Mouse (Mus musculus) granulocyte monocyte progenitor cell, adult 5-6 weeks (primary cell): ENCODE data around the gene Ets1. TPM values are rescaled to one million over a fixed set of nuclear protein-coding genes. Genes with fewer than 3 reads are reported as not detected.

Source experiments
- ATAC-seq: replicated peaks from 2 replicates; pipeline ENCODE4 v1.8.0; 2016; ENCODE audit warnings: mild to moderate bottlenecking, moderate TSS enrichment, inconsistent platforms; ENCODE audit not compliant: poor library complexity, severe bottlenecking
- total RNA-seq, 2 experiments: library from RNA; stranded (forward) in 1 of 2; stranded (reverse) in 1 of 2; fragments of 200-712, 200-1000 nt in 1 of 2; fragments of >200 nt in 1 of 2; fragmentation: Nextera tagmentation in 1 of 2; gene quantifications; 2 replicates each; pipeline ENCODE4 v1.2.3; 2014 to 2017

Gene Ets1
- total RNA-seq (2014; fragmentation: Nextera tagmentation) (3.9 and 5.2 TPM in 2 replicates), total RNA-seq (2017) (8.2 and 8.5 TPM in 2 replicates)

DNA sequence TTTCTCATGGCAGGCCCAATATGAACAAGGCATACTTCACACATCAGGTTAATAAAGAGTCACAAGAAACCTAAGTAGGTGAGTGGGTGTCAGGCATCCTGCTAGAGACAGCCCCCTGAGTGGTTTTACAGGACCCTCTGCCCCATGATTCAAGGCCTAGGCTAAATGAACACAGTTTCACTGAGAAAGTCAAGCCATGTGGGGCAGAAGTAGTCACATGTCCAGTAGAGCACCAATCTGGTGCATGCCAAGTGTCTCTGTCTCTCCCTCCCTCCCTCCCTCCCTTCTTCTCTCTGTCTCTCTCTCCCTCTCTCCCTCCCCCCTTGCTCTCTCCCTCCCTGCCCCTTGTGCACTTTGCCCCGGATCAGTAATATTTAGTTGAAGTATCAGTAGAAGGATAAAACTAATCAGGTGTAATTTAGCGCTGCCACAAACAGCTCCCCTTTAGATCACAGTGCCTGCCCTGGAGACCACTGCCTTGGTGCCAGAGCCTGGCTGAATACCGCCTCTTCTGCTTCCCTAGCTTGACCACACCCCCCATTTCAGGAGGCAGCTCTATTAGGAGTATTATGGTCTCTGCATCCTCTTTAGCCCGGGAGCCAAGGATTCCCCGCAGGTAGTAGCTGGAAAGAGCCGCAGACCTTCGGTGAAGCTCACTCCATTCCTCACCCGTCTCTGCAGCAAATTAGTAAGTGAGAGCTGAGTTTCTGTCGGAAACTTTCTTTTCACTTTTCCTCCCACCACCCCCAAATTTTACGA is at the start of gene Ets1:
Ets1 (plus strand) TSS at position 595 of the 759 bp plus-strand sequence.
- peak; percentile 96 for ATAC-seq

DNA sequence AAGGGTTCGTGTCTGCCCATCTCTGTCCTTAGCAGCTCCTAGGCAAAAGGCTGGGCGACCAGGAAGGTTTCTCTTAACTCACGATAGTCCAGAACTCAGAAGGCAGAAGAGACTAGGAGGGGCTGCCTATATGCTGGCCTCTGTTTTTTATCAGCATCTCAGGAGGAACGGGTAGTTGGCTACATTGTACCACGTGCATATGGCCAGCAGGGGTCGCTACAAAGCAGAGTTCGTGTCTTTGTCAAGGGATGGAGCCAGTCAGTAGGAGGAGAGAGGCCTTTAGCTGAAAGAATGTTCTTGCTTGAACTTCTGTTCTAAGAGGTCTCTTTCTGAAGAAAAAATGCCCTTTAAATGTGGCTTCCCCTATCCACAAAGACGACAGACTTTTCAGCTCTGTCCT is 46.1 kb upstream of the Ets1 start:
- ATAC-seq, result peak; percentile 68

DNA sequence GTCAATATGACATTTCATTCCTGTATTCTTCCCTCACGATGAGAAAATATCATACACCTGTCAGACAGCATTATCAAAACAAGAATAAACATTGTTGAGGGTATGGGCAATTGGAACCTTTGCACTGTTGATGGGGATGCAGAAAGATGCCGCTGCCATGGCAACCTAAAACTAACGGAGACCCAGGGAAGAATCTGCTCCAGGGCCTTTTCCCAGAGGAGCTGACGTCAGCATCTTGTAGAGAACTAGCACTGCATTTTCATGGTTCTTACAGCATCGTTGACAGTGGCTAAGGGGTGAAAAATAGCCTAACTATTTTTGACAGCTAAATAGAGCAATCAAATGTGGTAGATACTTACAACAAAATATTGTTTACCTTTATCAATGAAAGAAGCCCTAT is 45.5 kb upstream of the Ets1 start:
- ATAC-seq, result no peak

DNA sequence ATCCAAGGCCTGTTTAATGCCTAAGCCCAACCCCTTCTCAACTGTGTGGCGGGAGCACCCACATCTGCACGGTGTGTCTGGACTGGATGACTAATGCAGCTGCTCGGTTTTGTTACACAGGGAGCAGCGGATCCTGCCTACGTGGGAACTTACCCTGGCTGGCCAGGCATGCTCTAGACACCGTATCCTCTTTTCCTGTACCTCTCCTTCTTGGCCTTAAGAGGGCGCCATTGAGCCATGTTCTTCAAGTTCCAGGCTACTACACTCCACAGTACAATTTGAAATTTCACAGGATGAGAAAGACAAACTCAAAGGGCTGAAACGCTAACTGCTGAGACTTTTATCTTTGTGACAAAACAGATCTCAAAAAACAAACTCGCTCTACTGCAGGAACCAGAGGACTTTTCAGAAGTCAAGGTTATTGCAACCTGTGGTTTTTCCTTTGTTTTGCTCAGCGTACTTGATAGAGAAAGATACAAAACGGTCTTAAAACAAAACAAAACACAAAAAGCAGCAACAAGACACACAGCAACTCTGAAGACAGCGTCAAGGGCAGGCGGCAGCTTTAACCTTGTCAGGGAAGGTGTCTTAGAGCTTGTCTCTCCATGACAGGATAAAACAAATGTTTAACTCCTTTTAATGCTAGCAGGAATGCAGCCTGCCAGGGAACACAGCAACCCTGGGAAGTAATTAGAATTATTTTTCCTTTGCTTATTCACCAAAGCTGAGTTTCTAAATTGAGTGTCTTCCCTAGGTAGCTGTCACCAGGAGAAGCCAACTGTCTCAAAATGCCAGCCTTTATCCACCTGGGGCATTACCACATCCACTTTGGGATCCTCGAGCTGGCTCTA is 44.1 kb upstream of the Ets1 start:
- ATAC-seq, result peak; percentile 91

DNA sequence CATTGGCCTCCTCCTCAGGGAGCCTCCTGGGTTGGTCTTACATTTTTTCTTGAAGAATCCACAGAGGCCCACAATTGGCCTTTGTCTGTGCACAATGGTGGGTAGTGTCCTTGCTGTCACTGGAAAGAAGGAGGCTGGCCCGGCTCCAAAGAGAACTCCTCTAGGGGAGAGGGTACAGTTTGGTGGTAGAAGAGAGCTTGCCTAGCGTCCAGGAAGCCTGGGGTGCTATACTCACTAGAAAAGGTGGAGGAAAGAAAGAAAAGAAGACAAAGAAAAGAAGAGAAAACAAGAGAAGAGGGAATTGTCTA is 43.5 kb upstream of the Ets1 start:
- no peak for ATAC-seq

DNA sequence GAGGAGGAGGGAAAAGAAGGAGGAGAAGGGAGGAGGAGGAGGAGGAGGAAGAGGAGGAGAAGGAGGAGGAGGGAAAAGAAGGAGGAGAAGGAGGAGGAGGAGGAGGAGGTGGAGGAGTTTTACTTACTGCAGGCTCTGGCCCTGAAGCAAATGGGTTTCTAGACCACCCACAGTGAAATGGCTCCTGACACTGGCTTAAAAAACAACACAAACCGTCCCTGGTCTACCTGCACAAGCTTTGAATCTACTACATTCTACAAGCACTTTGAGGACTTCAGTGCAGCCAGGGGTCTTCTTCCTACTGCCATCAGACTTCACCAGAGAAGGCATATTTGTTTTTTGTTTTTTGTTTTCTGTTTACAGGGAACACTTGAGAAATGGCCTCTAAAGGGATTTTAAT is 42.2 kb upstream of the Ets1 start:
- no peak for ATAC-seq

DNA sequence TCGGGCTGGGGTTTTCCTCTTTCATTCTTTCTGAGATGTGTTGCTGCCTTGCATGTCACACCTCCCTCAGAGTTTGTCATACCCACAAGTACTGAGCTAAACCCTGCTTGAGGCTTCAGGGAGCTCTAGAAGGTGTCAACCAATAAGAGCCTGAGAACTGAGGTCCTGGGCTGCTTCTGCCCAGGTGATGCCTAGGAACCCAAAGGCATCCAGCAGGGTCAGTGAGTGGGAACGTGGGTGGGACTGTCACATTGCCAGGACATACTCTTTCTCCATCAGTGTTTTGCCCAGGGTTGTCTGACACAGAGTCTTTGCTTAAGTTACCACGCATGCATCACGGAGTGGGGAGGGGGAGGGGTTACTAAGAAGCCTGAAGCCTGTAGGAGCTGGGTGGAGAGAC is 41.7 kb upstream of the Ets1 start:
- ATAC-seq, result no peak

DNA sequence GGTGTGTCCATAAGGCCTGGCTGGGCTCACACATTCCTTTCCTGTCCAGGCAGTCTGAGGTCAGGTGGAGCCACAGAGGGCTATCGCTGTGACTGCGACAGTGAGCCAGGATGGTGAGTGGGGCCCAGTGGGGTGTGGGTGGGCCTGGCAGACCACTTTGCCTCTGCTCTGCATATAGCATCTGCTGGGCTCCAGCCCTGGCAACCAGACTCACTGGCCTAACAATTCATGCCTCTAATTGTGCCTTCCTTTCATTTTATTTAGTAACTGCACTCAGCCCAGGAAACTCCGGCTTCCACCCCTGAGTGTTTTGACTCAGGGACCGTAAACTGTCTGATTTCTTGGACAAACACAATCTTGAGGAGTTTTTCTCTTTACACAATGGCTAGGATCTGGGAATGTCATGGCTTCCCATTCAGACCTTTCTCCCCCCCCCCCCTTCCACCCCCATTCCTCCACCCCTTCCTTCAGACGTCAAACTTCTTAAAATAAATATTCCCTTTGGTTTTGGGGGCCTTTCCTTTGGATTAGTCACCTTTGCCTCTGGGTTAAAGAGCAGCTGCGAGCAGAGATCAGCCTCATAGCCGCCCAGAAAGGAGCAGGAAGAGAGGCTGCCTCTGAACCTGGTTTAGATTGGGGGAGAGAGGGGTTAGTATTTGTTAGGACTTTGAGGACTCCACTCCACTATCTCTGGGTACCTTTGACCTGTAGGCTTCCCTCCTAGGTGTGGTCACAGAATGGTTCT is 40.8 kb upstream of the Ets1 start:
- ATAC-seq, result no peak

DNA sequence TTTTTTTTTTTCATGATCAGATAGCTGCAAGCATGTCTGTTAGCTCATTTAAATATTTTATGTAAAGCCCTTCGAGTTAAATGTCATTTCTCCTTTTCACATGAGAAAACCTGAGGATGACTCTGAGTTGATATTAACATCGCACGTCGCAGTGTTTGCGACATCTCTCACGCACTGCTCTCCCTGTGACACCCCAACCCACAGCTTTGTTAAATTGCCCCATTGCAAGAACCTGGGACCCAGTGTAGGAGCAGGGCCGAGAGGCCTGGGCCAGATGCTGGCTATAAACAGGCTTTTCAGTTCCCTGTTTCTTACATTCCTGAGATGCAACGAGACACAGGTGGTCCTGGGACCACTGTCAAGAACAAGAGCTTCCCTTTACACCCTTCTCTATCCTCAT is 39.7 kb upstream of the Ets1 start:
- peak; percentile 28; the same call in 1 of the 2 replicates for ATAC-seq

DNA sequence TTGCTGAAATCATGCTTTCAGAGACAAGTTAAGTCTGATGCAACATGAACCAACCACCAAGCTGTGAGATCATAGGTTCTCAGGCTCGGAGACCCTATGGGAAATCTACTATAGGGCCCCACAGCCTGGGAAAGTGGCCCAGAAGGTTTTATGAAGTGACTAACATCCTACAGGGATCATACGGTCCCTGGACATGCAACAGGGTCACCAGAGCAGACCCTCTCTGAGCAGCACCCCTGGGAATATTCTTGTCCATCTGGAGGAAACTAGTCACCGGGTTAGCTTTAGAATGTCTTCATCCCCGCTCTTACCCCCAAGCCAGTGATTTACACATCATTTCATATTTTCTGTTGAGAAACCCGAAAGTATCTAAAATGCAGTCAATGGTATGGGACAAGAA is 34.1 kb upstream of the Ets1 start:
- no peak for ATAC-seq

DNA sequence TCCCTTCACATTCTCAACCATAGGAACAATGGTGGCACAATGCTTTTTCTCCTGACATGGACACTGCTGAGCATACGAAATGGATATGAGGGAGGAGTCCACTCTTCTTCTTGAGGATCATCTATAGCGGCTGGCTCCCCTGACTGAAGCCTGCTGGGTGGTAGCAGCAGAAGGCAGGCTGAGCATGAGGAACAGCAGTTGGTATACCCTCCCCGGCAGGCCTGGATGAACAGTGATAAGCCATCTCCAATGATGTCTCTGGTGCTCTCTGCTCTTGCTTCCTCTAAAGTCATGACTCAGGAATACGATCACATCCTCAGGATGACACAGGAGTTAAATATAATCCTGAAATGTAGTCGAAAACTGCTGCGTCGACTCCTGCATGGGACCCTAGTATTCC is 32.9 kb upstream of the Ets1 start:
- ATAC-seq, result no peak

DNA sequence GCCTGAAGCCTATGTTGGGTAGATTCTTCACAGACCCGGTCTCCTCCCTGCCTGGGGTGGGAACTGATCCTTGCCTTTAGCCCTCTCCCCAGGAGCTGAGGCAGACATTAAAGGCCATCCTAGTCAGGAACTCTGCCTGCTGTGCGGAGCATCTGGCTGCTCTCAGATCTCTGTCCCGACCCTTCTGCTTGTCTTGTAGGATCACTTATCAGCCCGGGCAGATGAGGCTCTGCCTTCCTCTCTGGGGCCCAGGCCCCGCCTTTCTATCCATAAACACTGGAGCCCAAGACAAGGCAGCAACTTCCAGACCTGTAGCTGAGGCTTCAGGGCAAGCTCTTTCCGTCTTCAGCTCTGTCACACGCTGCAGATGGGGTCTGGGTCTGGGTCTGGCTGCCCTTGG is 28.8 kb upstream of the Ets1 start:
- no peak for ATAC-seq

DNA sequence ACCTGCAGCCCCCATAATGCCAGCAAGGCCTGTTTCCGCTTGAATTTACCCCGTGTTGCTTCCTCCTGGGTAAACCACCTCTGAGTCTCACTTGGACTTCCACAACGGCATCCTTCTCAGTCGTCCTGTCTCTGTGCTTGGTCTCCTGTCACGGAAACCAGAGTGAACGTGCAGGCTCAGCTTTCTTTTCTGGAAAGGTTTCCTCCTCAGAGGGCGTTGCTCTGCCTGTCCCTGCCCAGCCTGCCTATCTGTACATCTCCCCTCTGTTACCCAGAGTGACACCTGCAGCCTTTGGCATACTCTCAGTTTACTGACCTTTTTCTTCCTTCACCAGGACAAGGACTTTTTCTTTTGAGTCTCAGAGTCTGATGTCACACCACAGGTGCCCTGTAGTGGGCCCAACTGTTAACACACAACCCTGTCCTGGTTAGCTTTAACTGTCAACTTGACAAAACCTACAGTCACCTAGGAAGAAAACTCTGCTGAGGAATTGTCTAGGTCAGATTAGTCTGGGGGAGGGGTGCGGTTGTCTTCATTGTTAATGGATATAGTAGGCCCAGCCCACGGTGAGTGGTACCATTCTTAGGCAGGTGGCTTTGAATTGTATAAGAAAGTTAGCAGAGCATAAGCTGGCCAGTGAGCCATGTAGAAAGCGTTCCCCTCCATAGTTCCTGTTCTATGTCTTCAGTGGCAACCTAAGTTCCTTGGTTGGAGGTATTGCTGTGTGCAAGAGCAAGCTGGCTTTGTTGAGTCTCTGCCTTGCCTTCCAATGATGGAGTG is 27.0 kb upstream of the Ets1 start:
- ATAC-seq, result no peak

DNA sequence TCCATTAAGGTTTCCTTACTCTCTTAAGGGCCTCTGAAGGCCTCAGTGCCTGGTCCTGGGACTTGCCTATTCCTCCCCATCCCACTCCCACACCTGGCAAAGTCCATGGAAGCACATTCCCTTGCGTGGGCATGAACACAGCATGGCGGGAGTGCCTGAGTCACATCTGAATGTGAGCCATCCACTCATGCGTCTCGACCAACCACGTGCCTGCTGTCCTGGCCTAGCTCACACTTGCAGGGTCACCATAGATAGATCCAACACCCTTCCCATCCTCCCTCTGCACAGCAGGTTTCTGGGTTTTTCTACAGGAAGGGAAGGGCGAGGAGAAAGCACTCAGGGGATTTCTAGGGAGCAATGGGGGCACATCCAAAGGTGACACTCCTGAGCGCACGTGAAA is 25.8 kb upstream of the Ets1 start:
- ATAC-seq, result no peak

DNA sequence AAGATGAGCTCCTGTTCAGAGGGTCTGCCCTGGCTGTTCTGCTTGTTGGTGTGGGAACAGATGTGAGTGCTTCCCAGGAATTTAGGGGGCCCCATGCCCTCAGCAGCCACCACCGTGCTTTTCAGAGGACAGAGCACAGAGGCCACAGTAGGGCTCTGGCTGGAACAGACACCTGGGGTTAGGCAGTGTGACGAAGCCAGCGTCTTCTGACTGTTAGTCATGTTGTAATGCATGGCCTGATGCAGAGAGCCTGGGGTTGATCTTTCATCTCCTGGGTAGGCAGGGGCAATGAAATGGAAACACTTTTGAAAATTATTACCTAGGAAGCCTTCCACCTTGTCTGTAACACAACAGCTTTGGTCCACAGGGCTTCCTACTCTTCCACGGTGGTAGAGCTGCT is 25.4 kb upstream of the Ets1 start:
- no peak for ATAC-seq

DNA sequence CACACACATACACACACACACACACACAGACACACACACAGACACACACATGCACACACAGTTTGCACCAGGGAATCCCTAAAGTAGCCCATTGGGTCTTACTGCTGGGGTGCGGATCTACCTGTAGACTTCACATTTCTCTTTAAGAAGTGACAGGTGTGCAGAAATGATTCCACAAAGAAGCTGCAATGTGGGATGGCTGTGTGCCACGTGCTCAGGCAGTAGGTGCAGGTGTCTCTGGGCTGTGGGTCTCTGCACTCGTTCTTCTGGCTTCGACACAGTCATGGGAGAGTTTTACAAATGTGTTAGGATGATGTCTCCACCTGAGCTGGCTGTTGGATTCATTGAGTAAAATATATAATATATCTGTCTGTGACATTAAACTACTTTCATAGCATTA is 24.7 kb upstream of the Ets1 start:
- ATAC-seq, result no peak

DNA sequence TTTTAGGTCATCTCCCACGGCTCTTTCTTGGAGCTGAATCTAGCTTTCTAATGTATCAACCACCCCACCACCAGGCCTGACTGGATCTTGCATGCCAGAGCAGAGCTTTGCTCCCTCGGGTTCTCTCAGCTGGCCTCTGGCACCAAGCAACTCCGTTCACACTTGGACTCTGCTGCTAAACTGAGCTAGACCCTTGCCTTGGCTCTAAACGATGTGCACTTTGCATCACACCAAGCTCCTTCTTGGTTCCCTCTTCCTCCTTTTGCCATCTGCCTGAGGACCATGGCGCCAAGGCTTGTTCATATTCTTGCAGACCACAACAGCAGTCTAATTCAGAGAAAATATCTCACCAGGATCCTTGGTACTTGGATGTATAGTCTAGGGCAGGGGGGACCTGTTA is 23.6 kb upstream of the Ets1 start:
- no peak for ATAC-seq

DNA sequence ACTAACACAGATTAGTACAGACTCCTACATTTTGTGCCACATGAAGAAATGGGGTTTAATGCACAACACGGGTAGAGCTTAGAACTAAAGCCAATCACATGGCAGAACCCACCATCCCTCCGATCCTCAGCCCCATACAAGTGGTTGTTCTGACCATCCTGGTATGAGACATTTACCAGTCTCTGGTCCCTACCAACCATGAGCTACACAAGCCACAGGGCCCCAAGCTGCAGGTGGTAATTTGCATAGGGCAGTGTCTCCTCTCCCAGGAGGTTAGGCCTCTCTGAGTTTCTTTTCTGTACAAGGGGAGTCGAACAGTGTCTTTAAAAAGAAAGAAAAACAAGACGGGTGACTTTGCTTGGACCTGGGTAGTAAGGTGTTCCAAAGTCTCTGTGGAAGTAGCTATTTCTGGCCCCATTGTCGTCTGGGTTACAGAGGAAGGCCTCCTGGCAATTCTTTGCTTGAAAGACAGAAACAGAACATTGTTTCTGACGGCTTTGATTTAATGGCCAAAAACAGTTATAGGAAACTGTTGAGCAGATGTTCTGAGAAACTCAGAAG is 23.1 kb upstream of the Ets1 start:
- no peak for ATAC-seq

DNA sequence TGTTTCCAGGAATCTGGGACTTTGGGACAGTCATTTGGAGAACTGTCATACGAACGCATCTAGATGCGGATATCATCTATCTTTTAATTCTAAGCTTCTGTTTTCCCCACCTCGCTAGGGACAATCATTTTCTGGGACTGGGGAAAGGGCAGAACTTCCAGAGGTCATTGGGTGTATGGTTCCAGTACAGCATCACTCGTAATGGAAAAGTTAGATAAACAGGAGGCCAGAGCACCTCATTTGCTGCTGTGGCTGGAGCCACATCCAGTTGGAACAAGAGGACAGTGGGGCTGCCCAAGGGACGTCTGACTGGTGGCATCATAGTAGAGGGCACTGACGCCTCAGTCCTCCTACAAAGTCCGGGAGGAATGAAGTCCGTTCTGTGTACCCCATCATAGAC is 21.8 kb upstream of the Ets1 start:
- no peak for ATAC-seq

DNA sequence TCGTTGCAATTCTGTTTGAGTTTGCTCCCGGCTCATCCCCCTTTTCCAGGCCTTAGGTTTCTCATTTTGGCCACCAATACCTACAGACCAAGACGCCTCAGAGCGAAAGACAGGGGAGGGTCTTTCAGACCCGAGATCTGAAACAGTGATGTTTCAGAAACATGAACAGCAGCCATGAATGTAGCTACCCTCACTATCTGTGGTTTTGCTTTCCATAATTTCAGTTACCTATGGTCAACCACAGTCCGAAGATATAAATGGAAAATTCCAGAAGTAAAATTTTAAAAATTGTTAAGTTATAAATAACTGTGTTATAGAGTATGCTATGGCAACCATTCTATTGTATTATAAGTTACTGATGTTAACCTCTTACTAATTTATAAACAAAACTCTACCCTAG is 20.6 kb upstream of the Ets1 start:
- ATAC-seq, result no peak
